Mouse (Mus musculus) intestine, embryonic 15.5 days (tissue): Measurements from ENCODE around the gene Tfrc. TPM values are rescaled to one million over a fixed set of nuclear protein-coding genes. Genes with fewer than 3 reads are reported as not detected.
"Not testable (repeated sequence)": the region's sequence is repeated elsewhere in the genome, so short reads cannot be mapped to it uniquely, and the experiment has no call there.

Experiments
- ATAC-seq: fragments of 200-750 bp; cut with Nextera tagmentation; 2 replicates; pipeline ENCODE4 v1.8.0; 2017; ENCODE audit warnings: moderate TSS enrichment, moderate library complexity
- H3K27ac ChIP-seq: fragments of 300-500 bp; sonication (generic); 2 replicates; pipeline ENCODE4 v1.5.1; 2015; ENCODE audit warnings: mild to moderate bottlenecking, inconsistent platforms
- H3K27me3 ChIP-seq: fragments of 300-500 bp; sonication (generic); replicated peaks from 2 replicates; pipeline ENCODE4 v1.6.1; 2015; ENCODE audit warnings: inconsistent platforms
- H3K36me3 ChIP-seq: fragments of 300-500 bp; sonication (generic); 2 replicates; pipeline ENCODE4 v1.6.1; 2015; ENCODE audit warnings: inconsistent platforms
- H3K4me1 ChIP-seq: fragments of 300-500 bp; sonication (generic); replicated peaks from 2 replicates; pipeline ENCODE4 v1.6.1; 2015; ENCODE audit warnings: inconsistent platforms
- H3K4me2 ChIP-seq: fragments of 300-500 bp; sonication (generic); replicated peaks from 2 replicates; pipeline ENCODE4 v1.6.1; 2015; ENCODE audit warnings: mild to moderate bottlenecking, inconsistent platforms
- H3K4me3 ChIP-seq: fragments of 300-500 bp; sonication (generic); replicated peaks from 2 replicates; pipeline ENCODE4 v1.5.1; 2015; ENCODE audit warnings: inconsistent platforms
- H3K9ac ChIP-seq: fragments of 300-500 bp; sonication (generic); 2 replicates; pipeline ENCODE4 v1.6.1; 2015; ENCODE audit warnings: inconsistent platforms
- H3K9me3 ChIP-seq: fragments of 300-500 bp; sonication (generic); 2 replicates; pipeline ENCODE4 v1.6.1; 2016; ENCODE audit warnings: inconsistent platforms
- WGBS: fragments of 180-500 bp; shearing (Covaris S2); methylation state at CpG from one replicate; pipeline ENCODE4 v1.1.7; 2015; 5-methylcytosine and 5-hydroxymethylcytosine counted together
- polyA plus RNA-seq: library from polyadenylated mRNA; unstranded; fragments of >200 nt; fragmentation: Nextera tagmentation; extraction: Ambion mirVana; gene quantifications from 2 replicates; pipeline ENCODE4 v1.2.1, GENCODE M21; 2015

Tfrc gene
- polyA plus RNA-seq, 1 experiment from 2014 or later, result 103 TPM

DNA sequence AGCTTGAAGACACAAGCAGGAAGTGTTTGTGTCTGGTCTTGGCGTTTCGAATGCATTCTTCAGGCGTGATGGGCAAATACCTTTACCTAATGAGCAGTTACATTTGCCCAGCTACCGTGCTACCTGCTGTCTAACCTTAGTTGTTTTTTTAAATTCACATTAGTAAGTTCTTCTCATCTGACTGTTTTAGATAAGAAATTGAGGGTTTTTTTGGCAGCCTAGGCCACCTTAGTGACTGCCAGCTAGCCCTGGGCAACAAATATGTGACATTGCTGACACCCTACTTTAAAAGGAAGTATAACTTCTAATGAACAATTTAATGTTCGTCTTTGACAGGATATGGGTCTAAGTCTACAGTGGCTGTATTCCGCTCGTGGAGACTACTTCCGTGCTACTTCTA, 19.4 kb downstream of the Tfrc start:
- 89% methylated on average over 8 of the region's 8 CpGs for WGBS
- Histone ChIP-seq H3K27ac (no peak overlapping the region), H3K36me3 (peaks cover 10% of the 10 kb centered on the region; the same call in 1 of the 2 replicates), H3K4me1 (no peaks in the 10 kb centered on the region), H3K4me2 (no peak overlapping the region), H3K4me3 (no peak overlapping the region), H3K9ac (no peak overlapping the region), H3K9me3 (no peaks in the 10 kb centered on the region), H3K27me3 (no peaks in the 10 kb centered on the region)
- ATAC-seq, result no peak

DNA sequence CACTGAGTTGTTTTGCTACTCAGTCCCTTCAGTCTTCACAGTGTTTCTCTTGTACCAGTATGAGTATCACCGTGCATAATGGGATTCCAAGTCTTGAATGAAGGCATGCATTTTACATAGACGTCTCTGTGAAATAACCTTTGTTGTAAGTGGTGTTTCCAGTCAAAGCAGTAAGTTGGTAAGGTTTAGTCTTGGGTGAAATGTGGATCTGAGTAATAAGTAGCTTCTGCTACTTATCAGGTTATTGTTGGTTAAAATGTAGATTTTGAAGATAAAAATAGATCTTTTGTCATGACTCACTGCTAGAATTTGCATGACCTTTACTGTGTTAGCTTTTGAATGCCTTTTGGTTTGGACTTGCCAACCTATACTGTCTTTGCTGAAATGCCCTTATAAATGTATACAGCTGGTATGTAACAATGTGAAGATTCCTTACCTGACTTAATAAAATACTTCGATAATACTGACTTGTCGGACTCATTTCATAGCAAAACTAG, 23.7 kb downstream of the Tfrc start:
- H3K4me1 ChIP-seq, result no peaks in the 10 kb centered on the region
- no peak overlapping the region for H3K4me3 ChIP-seq
- H3K27me3 ChIP-seq, result no peaks in the 10 kb centered on the region
- no peaks in the 10 kb centered on the region for H3K9me3 ChIP-seq
- no peak for ATAC-seq
- H3K36me3 ChIP-seq, result 0 out of 2 replicates have a peak, but pooled peaks cover 6% of the 10 kb centered on the region
- 90% methylated on average over 4 of the region's 4 CpGs for WGBS
- H3K9ac ChIP-seq, result no peak overlapping the region
- no peak overlapping the region for H3K4me2 ChIP-seq
- H3K27ac ChIP-seq, result no peak overlapping the region

GRCm38 (mm10) chr16:32633486-32634012, 24.8 kb downstream of the Tfrc start:
- H3K4me3 ChIP-seq, result no peak overlapping the region
- 89% methylated on average over 4 of the region's 4 CpGs for WGBS
- H3K27ac ChIP-seq, result no peak overlapping the region
- H3K4me2 ChIP-seq, result no peak overlapping the region
- no peak overlapping the region for H3K9ac ChIP-seq
- H3K27me3 ChIP-seq, result no peaks in the 10 kb centered on the region
- H3K4me1 ChIP-seq, result no peaks in the 10 kb centered on the region
- no peak for ATAC-seq
- no peaks in the 10 kb centered on the region for H3K9me3 ChIP-seq
- 0 out of 2 replicates have a peak, but pooled peaks cover 6% of the 10 kb centered on the region for H3K36me3 ChIP-seq

DNA sequence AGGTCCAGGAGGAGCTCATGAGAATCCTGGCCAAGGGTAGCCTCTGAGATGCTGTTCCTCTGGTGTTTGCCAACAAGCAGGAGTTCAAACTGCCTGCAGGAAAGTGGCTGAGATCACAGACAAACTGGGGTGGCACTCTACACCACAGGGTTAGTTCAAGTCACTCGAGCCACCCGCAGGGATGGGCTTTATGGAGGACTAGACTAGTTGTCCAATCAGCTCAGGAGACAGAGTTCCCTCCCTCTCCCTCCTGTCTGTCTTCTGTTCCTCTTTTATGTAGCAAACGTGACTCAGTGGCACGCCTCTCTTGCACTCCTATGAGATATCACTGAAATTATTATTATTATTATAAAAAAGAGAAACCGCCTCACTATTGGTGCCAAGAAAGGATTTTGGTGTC, 25.5 kb downstream of the Tfrc start:
- 0 out of 2 replicates have a peak, but pooled peaks cover 3% of the 10 kb centered on the region for H3K36me3 ChIP-seq
- no peaks in the 10 kb centered on the region for H3K4me1 ChIP-seq
- H3K27me3 ChIP-seq, result no peaks in the 10 kb centered on the region
- H3K27ac ChIP-seq, result no peak overlapping the region
- no peak overlapping the region for H3K4me2 ChIP-seq
- no peak overlapping the region for H3K9ac ChIP-seq
- no peaks in the 10 kb centered on the region for H3K9me3 ChIP-seq
- H3K4me3 ChIP-seq, result no peak overlapping the region
- WGBS, result 83% methylated on average over 5 of the region's 5 CpGs
- ATAC-seq, result no peak

GRCm38 (mm10) chr16:32635314-32635713, 26.6 kb downstream of the Tfrc start:
- no peak overlapping the region for H3K4me3 ChIP-seq
- H3K27ac ChIP-seq, result no peak overlapping the region
- WGBS, result 81% methylated on average over 3 of the region's 3 CpGs
- H3K4me2 ChIP-seq, result no peak overlapping the region
- H3K4me1 ChIP-seq, result no peaks in the 10 kb centered on the region
- no peak for ATAC-seq
- H3K36me3 ChIP-seq, result no peaks in the 10 kb centered on the region
- no peaks in the 10 kb centered on the region for H3K9me3 ChIP-seq
- no peaks in the 10 kb centered on the region for H3K27me3 ChIP-seq
- no peak overlapping the region for H3K9ac ChIP-seq

- Histone ChIP-seq H3K9ac (no peak overlapping the region), H3K27me3 (no peaks in the 10 kb centered on the region), H3K36me3 (no peaks in the 10 kb centered on the region), H3K4me2 (no peak overlapping the region), H3K4me1 (no peaks in the 10 kb centered on the region), H3K9me3 (no peaks in the 10 kb centered on the region), H3K27ac (no peak overlapping the region), H3K4me3 (no peak overlapping the region)
- ATAC-seq, result no peak
- 91% methylated on average over 3 of the region's 3 CpGs for WGBS
These were observed 27.6 kb downstream of the Tfrc start for GRCm38 (mm10) chr16:32636331-32636730.

DNA sequence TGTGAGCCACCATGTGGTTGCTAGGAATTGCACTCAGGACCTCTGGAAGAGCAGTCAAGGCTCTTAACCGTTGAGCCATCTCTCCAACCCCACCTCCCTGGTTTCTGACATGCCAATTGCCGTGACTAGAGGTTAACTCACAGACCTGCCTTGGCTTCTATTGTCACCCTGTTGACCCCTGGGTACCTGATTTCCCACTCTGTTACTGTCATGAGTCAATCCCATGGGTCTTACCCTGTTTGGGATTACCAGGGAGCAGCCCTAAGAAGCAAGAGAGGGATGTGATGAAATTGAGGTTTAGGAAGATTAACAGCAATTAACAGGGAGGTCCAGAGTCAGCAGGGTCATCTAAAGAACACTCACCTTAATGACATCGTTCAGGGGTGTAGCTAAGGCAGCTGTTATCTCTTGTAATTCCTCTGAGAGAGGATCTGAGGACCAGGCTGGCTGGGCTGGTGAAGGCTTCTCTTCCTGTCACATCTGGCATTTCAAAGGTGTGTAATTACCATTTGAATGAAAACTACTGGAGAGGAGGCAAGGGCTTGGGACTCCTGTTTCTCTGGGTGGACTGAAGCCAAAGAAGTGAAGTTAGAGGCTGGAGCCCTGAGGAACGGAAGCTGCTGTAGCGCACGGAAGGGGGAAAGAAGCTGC, 28.3 kb downstream of the Tfrc start:
- 37% methylated on average over 6 of the region's 6 CpGs for WGBS
- Histone ChIP-seq H3K27ac (no peak overlapping the region), H3K9me3 (no peaks in the 10 kb centered on the region), H3K4me3 (no peak overlapping the region), H3K4me2 (no peak overlapping the region), H3K36me3 (no peaks in the 10 kb centered on the region), H3K4me1 (no peaks in the 10 kb centered on the region), H3K9ac (no peak overlapping the region), H3K27me3 (no peaks in the 10 kb centered on the region)
- ATAC-seq, result no peak

DNA sequence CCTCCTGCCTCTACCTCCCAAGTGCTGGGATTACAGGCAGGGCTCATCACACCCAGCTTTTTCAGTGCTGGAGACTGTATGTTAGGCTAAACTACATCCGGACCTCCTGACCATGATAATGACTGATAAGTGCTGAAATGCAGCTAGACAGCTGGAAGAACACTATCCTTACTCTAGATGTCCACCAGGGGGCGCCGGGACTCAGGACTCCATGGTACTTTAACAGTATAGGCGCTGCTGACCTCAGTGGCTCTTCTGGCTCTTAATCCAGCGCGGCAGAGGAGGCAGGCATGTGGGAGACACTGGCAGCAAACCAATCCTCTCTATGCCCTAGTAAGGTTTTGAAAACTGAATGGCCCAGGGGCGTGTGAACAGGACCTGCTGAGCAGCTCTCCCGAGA, 29.8 kb downstream of the Tfrc start:
- H3K27me3 ChIP-seq, result no peaks in the 10 kb centered on the region
- no peaks in the 10 kb centered on the region for H3K9me3 ChIP-seq
- no peak overlapping the region for H3K4me2 ChIP-seq
- H3K4me3 ChIP-seq, result no peak overlapping the region
- H3K36me3 ChIP-seq, result no peaks in the 10 kb centered on the region
- peak; percentile 77 for ATAC-seq
- H3K4me1 ChIP-seq, result no peaks in the 10 kb centered on the region
- WGBS, result 13% methylated on average over 8 of the region's 8 CpGs
- H3K9ac ChIP-seq, result no peak overlapping the region
- H3K27ac ChIP-seq, result no peak overlapping the region

GRCm38 (mm10) chr16:32640096-32640495, 31.4 kb downstream of the Tfrc start:
- H3K4me1 ChIP-seq, result peaks cover 8% of the 10 kb centered on the region

DNA sequence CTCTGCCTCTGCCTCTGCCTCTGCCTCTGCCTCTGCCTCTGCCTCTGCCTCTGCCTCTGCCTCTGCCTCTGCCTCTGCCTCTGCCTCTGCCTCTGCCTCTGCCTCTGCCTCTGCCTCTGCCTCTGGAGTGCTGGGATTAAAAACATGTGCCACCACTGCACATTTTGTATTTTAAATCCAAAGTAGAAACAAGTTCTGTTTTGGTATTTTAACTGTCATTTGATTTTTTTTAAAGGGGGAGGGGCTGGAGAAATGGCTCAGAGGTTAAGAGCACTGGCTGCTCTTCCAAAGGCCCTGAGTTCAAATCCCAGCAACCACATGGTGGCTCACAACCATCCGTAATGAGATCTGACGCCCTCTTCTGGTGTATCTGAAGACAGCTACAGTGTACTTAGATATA, 32.0 kb downstream of the Tfrc start:
- H3K27me3 ChIP-seq, H3K4me2 ChIP-seq, H3K9me3 ChIP-seq, ATAC-seq, H3K4me3 ChIP-seq, H3K27ac ChIP-seq, H3K9ac ChIP-seq, H3K36me3 ChIP-seq: not testable (repeated sequence)
- 67% methylated on average over 2 of the region's 2 CpGs for WGBS
- peaks cover 14% of the 10 kb centered on the region for H3K4me1 ChIP-seq

More at GRCm38 (mm10) chr16:32640096-32640495, 31.4 kb downstream of the Tfrc start:
- no peaks in the 10 kb centered on the region for H3K36me3 ChIP-seq
- H3K9me3 ChIP-seq, result no peaks in the 10 kb centered on the region
- no peaks in the 10 kb centered on the region for H3K27me3 ChIP-seq
- ATAC-seq, result no peak
- no peak overlapping the region for H3K4me3 ChIP-seq
- H3K4me2 ChIP-seq, result no peak overlapping the region
- no peak overlapping the region for H3K27ac ChIP-seq
- H3K9ac ChIP-seq, result no peak overlapping the region
- WGBS, result 43% methylated on average over 5 of the region's 5 CpGs

DNA sequence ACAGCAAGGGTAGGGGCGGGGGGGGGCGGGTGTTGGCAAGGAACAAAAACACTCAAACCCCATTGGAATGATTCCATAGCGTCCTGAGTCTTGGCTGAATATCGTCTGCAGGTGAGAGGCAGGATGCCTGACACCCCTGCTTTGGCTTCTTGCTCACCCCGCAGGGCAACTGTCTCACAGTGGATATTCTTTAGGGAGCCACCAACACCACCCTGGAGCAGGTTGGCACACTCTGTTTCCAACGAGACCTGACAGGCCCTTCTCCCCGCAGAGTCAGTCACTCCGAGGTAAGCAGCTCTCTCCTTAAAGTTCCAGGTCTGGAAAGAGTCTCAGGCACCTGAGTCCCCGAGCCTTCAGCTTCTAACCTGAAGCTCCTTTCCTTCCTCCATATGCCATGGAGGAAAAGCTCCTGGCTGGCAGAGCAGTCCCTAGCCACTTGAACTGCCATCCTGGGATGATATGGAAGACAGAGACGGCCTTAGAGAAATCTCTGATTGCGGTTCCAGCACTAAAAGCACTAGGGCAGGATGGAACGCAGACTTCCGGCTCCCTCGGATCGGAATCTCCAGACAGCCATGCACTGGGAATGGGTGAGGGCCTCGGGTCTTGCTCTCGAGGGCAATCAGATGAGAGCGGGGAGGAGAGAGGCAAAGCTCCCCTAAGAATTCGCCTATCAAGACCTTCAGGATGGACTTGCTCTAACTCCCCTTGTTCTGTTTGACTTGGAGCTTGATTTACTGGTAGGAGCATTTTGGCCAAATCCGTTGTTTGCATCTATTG, 32.9 kb downstream of the Tfrc start:
- Histone ChIP-seq H3K4me1 (peaks cover 22% of the 10 kb centered on the region), H3K4me3 (no peak overlapping the region), H3K36me3 (no peaks in the 10 kb centered on the region), H3K27ac (no peak overlapping the region), H3K4me2 (no peak overlapping the region), H3K27me3 (no peaks in the 10 kb centered on the region), H3K9me3 (no peaks in the 10 kb centered on the region), H3K9ac (no peak overlapping the region)
- 53% methylated on average over 20 of the region's 20 CpGs for whole genome bisulfite sequencing
- ATAC-seq, result no peak

- H3K4me2 ChIP-seq, result no peak overlapping the region
These were observed 33.6 kb downstream of the Tfrc start for GRCm38 (mm10) chr16:32642280-32642679.

More at GRCm38 (mm10) chr16:32642280-32642679, 33.6 kb downstream of the Tfrc start:
- Histone ChIP-seq H3K9ac (no peak overlapping the region), H3K36me3 (no peaks in the 10 kb centered on the region), H3K4me3 (no peak overlapping the region), H3K4me1 (peaks cover 22% of the 10 kb centered on the region), H3K27ac (no peak overlapping the region), H3K9me3 (no peaks in the 10 kb centered on the region), H3K27me3 (no peaks in the 10 kb centered on the region)
- no peak for ATAC-seq
- WGBS, result 62% methylated on average over 13 of the region's 13 CpGs
